Mouse (Mus musculus) testis, postnatal 10 days (tissue): Measurements from ENCODE around the gene Slc12a5.

Experiments used
- DNase-seq: peaks from one replicate; pipeline ENCODE4 v3.0.0; 2021; ENCODE audit warnings: low spot score

Gene Slc12a5

GRCm38 (mm10) chr2:164979749-164980148 lies 19.1 kb downstream of the Slc12a5 start:
- DNase-seq: peak; percentile 84

- no peak for DNase-seq
These were observed 25.4 kb downstream of the Slc12a5 start for GRCm38 (mm10) chr2:164985962-164986361.

GRCm38 (mm10) chr2:164986371-164987027 lies 25.9 kb downstream of the Slc12a5 start:
- DNase-seq: no peak

GRCm38 (mm10) chr2:164988777-164989176 lies 28.2 kb downstream of the Slc12a5 start:
- DNase-seq: no peak

GRCm38 (mm10) chr2:164991111-164991510 lies 30.5 kb downstream of the Slc12a5 start:
- no peak for DNase-seq

- no peak for DNase-seq
These were observed 31.2 kb downstream of the Slc12a5 start for GRCm38 (mm10) chr2:164991808-164992207.

- no peak for DNase-seq
These were observed 33.6 kb downstream of the Slc12a5 start for GRCm38 (mm10) chr2:164994156-164994555.

- DNase-seq: no peak
These were observed 34.2 kb downstream of the Slc12a5 start for GRCm38 (mm10) chr2:164994659-164995428.

GRCm38 (mm10) chr2:164995976-164996375 lies 35.4 kb downstream of the Slc12a5 start:
- no peak for DNase-seq

- no peak for DNase-seq
These were observed 36.5 kb downstream of the Slc12a5 start for GRCm38 (mm10) chr2:164996848-164997720.

- peak; percentile 60 for DNase-seq
These were observed 37.3 kb downstream of the Slc12a5 start for GRCm38 (mm10) chr2:164997721-164998428.

- no peak for DNase-seq
These were observed 41.4 kb downstream of the Slc12a5 start for GRCm38 (mm10) chr2:165001958-165002357.

GRCm38 (mm10) chr2:165003108-165003507 lies 42.5 kb downstream of the Slc12a5 start:
- DNase-seq: no peak

- DNase-seq: no peak
These were observed 43.6 kb downstream of the Slc12a5 start for GRCm38 (mm10) chr2:165004237-165004636.

GRCm38 (mm10) chr2:165006813-165007212 lies 46.2 kb downstream of the Slc12a5 start:
- DNase-seq: no peak

GRCm38 (mm10) chr2:165007986-165008385 lies 47.4 kb downstream of the Slc12a5 start:
- DNase-seq: no peak

GRCm38 (mm10) chr2:165009161-165009560 lies 48.6 kb downstream of the Slc12a5 start:
- DNase-seq: no peak

- no peak for DNase-seq
These were observed 49.0 kb downstream of the Slc12a5 start for GRCm38 (mm10) chr2:165009581-165009980.

- no peak for DNase-seq
These were observed 49.7 kb downstream of the Slc12a5 start for GRCm38 (mm10) chr2:165010351-165010750.

GRCm38 (mm10) chr2:165014935-165015334 lies 54.3 kb downstream of the Slc12a5 start:
- DNase-seq: no peak

- DNase-seq: no peak
These were observed 59.9 kb downstream of the Slc12a5 start for GRCm38 (mm10) chr2:165020490-165020889.

GRCm38 (mm10) chr2:165027163-165027562 lies 66.6 kb downstream of the Slc12a5 start:
- no peak for DNase-seq
